ENCODE assay signal across 9 mouse cellular contexts in the genomic region with DNA sequence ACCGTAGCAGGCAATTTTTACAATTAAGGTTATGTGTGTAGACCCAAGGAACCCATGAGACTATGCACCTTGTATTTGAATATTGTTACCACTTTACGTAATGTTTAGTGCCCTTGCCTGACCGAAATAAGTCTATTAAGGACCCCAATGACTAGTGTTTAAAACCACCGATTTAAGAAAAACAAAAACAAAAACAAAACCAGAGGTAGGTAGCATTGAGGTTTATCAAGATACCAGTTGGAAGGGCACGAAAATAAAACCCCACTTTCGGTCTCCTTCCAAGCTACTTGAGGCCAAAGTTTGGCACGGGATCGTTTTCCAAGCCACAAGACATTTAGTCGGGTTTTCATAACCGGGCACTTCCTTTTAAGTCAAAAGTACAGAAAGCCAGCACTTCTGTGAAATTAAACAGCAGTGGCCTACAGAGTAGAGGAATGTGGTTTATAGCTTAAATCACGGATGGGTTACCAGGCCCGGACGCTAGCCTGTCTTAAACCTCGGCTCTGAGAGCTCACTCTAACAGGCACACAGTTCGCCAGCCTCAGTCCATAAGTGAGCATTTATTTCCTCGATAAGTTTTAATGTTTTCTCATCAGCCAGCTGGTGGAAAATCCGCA. TPM values are rescaled to one million over a fixed set of nuclear protein-coding genes. Genes with fewer than 3 reads are reported as not detected.
DNase-seq lines count a peak whose midpoint lies in the region; ATAC-seq and TF ChIP-seq lines count a peak whose summit lies in the region.
"Had no signal": no experiment of that assay in that cellular context is flagged by ENCODE, and none has a peak within 500 bp of the region (broad histone marks: within the 10 kb centered on the region; RNA-seq: fewer than 3 reads in every experiment).

No protein-coding gene starts in this region.

- H3K9me3 ChIP-seq in embryonic facial prominence, embryonic 13.5 days = no peaks in the 10 kb centered on the region
- H3K9me3 ChIP-seq in liver, embryonic 12.5 days (replicated peaks) = no peaks in the 10 kb centered on the region

- no peaks in the 10 kb centered on the region for H3K79me2 ChIP-seq in heart, adult 2 months (replicated peaks; ENCODE audit: control insufficient read depth, insufficient read depth, low read length)

- no peak for ATAC-seq in embryonic facial prominence, embryonic 13.5 days (ENCODE audit: insufficient number of reproducible peaks, insufficient read depth, low FRiP score, low TSS enrichment, low read depth)
- no peak for ATAC-seq in liver, embryonic 12.5 days

- 26% methylated on average over 17 of the region's 17 CpGs for WGBS in heart, adult 2 months
- 3% methylated on average over 17 of the region's 17 CpGs for WGBS in embryonic facial prominence, embryonic 13.5 days
- 6% methylated on average over 17 of the region's 17 CpGs for WGBS in liver, embryonic 12.5 days (ENCODE audit: insufficient replicate concordance)
- WGBS in thymus, adult 2 months = 11% methylated on average over 17 of the region's 17 CpGs

- TF ChIP-seq EP300 in heart, adult 2 months (IDR thresholded peaks at IDR 0.05; ENCODE audit: insufficient read depth, low read depth, low read length) = no peak

- no peak for TF ChIP-seq POLR2A in heart, adult 2 months (IDR thresholded peaks at IDR 0.05; ENCODE audit: insufficient read depth, low read depth, low read length)
- TF ChIP-seq POLR2A in thymus, adult 2 months (IDR thresholded peaks at IDR 0.05; ENCODE audit: control insufficient read depth, extremely low read depth, insufficient read depth, low read length, poor library complexity) = no peak

- H3K9ac ChIP-seq in heart, adult 2 months (ENCODE audit: low read depth, low read length) = peak overlapping the region; percentile 55
- H3K9ac ChIP-seq in embryonic facial prominence, embryonic 13.5 days = peak overlapping the region; percentile 99
- H3K9ac ChIP-seq in liver, embryonic 12.5 days = peak overlapping the region; percentile 55

- H3K27me3 ChIP-seq in heart, adult 2 months (ENCODE audit: control insufficient read depth, insufficient read depth, low read length) = no peaks in the 10 kb centered on the region
- peaks cover 40% of the 10 kb centered on the region for H3K27me3 ChIP-seq in embryonic facial prominence, embryonic 13.5 days
- H3K27me3 ChIP-seq in liver, embryonic 12.5 days (replicated peaks) = peaks cover 98% of the 10 kb centered on the region
- peaks cover 23% of the 10 kb centered on the region for H3K27me3 ChIP-seq in thymus, adult 2 months (ENCODE audit: control insufficient read depth, insufficient read depth, low read length)

- no peak for DNase-seq in heart, adult 2 months
- DNase-seq in heart, postnatal 25 days (ENCODE audit: low spot score) = no peak
- peak; percentile 26 for DNase-seq in 3134 (ENCODE audit: extremely low read depth, insufficient read length, low spot score)
- DNase-seq in thymus, adult 2 months = no peak
- no peak for DNase-seq in frontal cortex, postnatal 25 days (ENCODE audit: low spot score in 2 of 2)
- DNase-seq in urinary bladder, postnatal 4 days (ENCODE audit: low spot score in 2 of 2) = no peak
- DNase-seq: layer of hippocampus, postnatal 36 days had no signal

- peak overlapping the region; percentile 93 for H3K27ac ChIP-seq in heart, adult 2 months
- peak overlapping the region; percentile 100 for H3K27ac ChIP-seq in embryonic facial prominence, embryonic 13.5 days
- no peak overlapping the region for H3K27ac ChIP-seq in liver, embryonic 12.5 days
- H3K27ac ChIP-seq in thymus, adult 2 months (ENCODE audit: control insufficient read depth, insufficient read depth, low read length) = no peak overlapping the region

- TF ChIP-seq CTCF in heart, adult 2 months (IDR thresholded peaks at IDR 0.05) = no peak
- no peak for TF ChIP-seq CTCF in thymus, adult 2 months (IDR thresholded peaks at IDR 0.05; ENCODE audit: borderline replicate concordance, control insufficient read depth, extremely low read depth, insufficient read depth, low read length, poor library complexity)

- intact Hi-C loops in heart, adult 2 months (cut with DNase I) = loop anchor here (5.0 kb wide), 3 partner anchors 616 to 796 kb away; no protein-coding TSS in a partner anchor
- intact Hi-C loops in heart, postnatal 25 days (cut with DNase I) = loop anchor here (5.0 to 10.0 kb wide), 2 partner anchors 268 to 796 kb away; no protein-coding TSS in a partner anchor

- H3K4me2 ChIP-seq in embryonic facial prominence, embryonic 13.5 days = peak overlapping the region; percentile 79
- H3K4me2 ChIP-seq in liver, embryonic 12.5 days = peak overlapping the region; percentile 62

- H3K4me1 ChIP-seq in heart, adult 2 months (ENCODE audit: control insufficient read depth, insufficient read depth, low read length) = no peaks in the 10 kb centered on the region; the same call in 1 of the 2 replicates
- H3K4me1 ChIP-seq in embryonic facial prominence, embryonic 13.5 days = peaks cover 31% of the 10 kb centered on the region
- H3K4me1 ChIP-seq in liver, embryonic 12.5 days = peaks cover 17% of the 10 kb centered on the region; the same call in 1 of the 2 replicates
- no peaks in the 10 kb centered on the region for H3K4me1 ChIP-seq in thymus, adult 2 months (replicated peaks; ENCODE audit: control insufficient read depth, insufficient read depth, low read length)

- peak overlapping the region; percentile 58 for H3K4me3 ChIP-seq in heart, adult 2 months
- H3K4me3 ChIP-seq in embryonic facial prominence, embryonic 13.5 days = peak overlapping the region; percentile 75
- H3K4me3 ChIP-seq in liver, embryonic 12.5 days = peak overlapping the region; percentile 49
- H3K4me3 ChIP-seq in thymus, adult 2 months (ENCODE audit: control insufficient read depth, insufficient read depth, low read length) = no peak overlapping the region

- peaks cover 15% of the 10 kb centered on the region for H3K36me3 ChIP-seq in heart, adult 2 months (ENCODE audit: control insufficient read depth, insufficient read depth, low read length)
- H3K36me3 ChIP-seq in embryonic facial prominence, embryonic 13.5 days = peaks cover 25% of the 10 kb centered on the region
- no peaks in the 10 kb centered on the region for H3K36me3 ChIP-seq in liver, embryonic 12.5 days
- H3K36me3 ChIP-seq in thymus, adult 2 months (ENCODE audit: control insufficient read depth, insufficient read depth, low read length) = no peaks in the 10 kb centered on the region

RNA-seq across cellular contexts. Expression of a gene that starts 2.6 kb away (rescaled TPM):
- total RNA-seq in heart, adult 2 months (2021) = 10 to 100 TPM; 10.2 to 10.4 TPM
- polyA plus RNA-seq in heart, adult 2 months (2012; rRNA removed) = 4.4 and 4.9 TPM in 2 replicates
- 10 to 100 TPM in 1 of 2 experiments, 1 to 10 TPM in 1; 9.3 to 13.2 TPM for total RNA-seq in heart, postnatal 25 days (2021)
- 63.4 and 67.0 TPM in 2 replicates for polyA plus RNA-seq in embryonic facial prominence, embryonic 13.5 days (2015; fragmentation: Nextera tagmentation; extraction: Ambion mirVana)
- 9.3 and 10.7 TPM in 2 replicates for polyA plus RNA-seq in liver, embryonic 12.5 days (2016; fragmentation: Nextera tagmentation; extraction: Ambion mirVana)
- 2.1 and 3.2 TPM in 2 replicates for polyA plus RNA-seq in thymus, adult 2 months (2012; rRNA removed)

Comparison
In these comparisons a context has a peak if more than half of its experiments do, and no peak if none do; other contexts are left out.
1. H3K27ac ChIP-seq: peak in heart, adult 2 months (single experiment) and embryonic facial prominence, embryonic 13.5 days (single experiment); none in liver, embryonic 12.5 days (single experiment) and thymus, adult 2 months (single experiment).
2. Peak in every context shown above with its lines, with median percentiles within 50 percentile points of each other: H3K9ac ChIP-seq.